Mouse (Mus musculus) c-Kit-positive CD71-negative TER-119-negative erythroid progenitor cells, embryonic 14.5 days (primary cell): ENCODE measurements around the gene Tnfsf14.

Source experiments
- DNase-seq: peaks from one replicate; pipeline ENCODE4 v3.0.0-alpha.2; 2013; ENCODE audit warnings: low read depth

The Tnfsf14 gene

DNA sequence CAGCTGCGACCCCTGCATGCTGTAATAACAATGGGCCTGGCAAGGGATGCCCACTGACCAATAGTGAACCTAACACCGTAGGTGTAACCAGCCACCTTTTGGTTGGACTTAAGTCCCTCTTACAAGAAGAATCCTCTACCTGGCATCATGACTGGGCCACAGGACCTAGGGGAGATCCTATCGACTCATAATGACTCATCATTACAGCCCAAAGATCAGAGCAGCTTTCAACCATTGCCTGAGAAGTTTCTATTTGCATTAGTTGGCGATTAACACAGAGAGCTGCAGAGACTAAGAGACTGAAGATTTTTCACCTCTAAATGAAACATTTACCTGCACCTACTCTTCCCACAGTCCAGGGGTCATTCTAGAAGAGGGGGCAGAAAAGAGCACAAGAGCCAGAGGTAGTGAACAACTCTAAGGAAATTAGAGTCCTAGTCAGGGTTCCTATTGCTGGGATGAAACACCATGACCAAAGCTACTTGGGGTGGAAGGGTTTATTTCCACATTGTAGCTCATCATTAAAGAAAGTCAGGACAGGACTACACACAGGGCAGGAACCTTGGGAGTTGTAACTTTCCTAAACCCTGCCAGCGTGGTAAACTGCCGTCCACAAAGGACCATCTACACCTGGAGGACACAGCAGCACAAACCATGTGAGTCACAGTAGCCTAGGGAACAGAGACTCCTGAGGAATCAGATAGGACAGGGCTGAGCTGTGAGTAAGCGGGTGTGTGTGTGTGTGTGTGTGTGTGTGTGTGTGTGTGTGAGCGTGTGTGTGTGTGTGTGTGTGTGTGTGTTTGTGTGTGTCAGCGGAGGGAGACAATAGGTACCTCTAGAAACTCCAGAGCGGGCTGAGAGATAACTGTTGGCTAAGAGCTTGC, 8.1 kb upstream of the Tnfsf14 start:
- no peak for DNase-seq

DNA sequence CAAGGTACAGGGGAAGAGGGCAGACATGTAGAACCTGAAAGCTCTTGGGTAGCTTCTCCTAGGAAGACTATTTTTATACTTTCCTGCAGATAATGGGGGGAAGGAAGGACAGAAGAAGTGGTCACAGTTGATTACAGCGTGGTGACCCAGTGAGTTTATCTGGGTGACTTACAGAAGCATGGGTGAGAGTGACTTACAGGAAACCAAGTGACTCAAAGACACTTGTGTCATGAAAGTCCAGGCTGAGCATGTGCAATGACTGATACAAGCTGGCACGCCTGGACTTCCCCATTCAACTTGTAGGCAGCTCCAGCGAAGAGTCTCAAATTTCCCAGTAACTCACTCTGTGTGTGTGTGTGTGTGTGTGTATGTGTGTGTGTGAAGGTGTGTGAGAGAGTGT, 4.3 kb upstream of the Tnfsf14 start:
- no peak for DNase-seq

DNA sequence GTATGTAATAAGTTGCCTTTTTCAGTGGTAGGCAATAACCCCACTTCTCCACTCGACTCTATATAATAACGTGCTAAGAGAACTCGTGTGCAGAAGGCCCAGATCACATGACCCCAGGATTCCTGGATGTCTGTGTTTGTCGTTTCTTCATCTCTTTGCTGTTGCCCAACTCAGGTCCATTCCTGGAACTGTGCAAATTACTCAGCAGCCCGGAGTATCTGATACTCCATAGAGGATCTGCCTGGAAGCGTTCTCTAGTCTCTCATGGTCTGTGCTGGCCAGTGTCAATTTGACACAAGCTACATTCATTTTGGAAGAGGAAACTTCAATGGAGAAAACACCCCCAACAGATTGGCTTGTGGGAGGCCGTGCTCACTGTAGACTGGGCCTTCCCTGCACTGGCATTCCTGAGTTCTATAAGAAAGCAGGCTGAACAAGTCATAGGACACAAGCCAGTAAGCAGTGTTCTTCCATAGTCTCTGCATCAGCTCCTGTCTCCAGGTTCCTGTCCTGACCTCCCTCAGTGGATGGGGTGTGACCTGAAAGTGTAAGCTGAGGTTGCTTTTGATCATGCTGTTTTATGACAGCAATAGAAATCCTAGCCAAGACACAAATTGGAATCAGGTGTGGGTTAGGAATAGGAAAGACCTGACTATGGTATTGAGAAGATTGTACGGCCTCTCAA, 1.5 kb upstream of the Tnfsf14 start:
- no peak for DNase-seq

DNA sequence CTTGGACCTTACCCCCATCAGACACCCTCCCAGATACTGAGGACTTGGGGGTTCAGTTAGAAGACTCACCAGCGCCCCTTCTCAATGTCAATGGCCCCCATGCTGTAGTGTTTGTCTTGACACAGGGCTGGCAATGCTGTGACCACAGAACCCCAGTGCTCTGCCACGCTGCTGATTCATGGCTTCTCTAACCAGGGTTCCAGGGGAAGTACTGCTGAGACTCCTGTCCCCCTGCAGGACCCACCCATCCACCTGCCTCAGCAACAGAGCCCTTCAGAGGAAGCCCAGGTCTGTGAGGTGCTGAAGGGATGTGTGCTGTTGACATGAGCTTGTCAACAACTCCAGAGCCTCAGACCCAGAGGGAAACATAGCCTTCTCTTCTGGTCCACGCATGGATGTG, 794 bp upstream of the Tnfsf14 start:
- no peak for DNase-seq

DNA sequence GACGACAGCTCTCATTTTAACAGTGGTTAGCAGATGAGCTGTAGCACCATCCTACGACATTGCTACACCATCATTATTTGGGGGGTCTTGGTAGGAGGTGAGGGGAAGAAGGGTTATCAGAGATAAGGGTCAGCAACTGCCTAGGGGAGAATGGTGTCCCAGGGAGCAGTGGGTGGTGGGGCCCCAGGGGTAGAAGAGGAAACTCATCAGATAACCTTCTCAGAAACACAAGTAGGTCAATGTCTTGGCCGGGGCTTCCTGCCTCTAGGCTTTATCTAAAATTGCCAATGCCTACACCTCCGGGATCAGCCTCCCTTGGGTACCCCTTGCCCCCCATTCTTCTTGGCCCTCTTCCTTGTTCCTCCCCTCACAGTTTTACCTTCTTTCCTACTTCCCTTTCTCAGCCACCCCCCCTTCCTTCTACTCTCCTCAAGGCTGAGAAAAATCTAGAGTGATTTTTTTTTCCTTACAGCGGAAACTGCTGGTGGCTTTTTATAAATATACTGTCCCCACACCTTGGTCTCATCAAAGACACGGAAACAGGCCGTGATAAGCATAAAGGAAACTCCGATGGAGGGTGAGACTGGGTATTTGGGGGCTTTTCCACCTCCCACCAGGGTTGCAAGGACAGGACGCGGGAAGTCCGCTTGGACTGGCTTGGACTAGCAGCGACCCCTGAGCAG, 5.3 kb downstream of the Tnfsf14 start:
- DNase-seq, result no peak

DNA sequence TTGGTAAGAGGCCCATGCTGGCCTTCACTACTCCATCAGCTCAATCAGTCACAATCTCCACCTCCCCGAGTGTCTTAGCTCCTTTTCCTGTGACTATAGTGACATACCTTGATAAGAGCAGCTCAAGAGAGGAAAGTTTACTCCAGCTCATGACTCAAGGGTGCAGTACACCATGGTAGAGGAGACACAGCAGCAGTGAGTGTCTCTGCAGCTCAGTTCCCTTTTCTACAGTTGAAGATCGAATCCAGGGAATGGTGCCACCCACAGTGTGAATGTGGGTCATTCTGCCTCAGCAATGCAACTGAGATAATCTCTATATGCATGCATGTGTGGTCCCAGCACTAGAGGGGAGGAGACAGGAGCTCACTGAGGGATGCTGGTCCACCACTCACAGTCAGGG, 8.3 kb downstream of the Tnfsf14 start:
- DNase-seq, result no peak

DNA sequence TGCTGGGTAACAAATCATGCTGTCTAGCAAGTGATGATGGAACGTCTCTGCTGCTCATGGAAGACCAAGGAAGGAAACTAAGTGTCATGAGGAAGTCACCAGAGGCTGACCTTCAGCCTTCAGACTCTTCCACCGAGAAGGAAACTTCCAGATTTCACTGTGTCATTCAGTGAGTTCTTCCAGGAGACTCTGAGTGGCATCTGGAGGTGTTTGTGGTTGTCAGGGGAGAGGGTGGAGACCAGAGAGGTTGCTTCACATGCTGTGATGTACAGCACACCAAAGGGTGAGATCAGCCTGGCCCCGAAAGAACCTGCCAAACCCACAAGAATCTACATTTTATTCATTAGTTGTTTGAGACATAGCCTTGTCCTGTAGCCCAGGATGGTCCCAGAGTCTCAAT, 11.1 kb downstream of the Tnfsf14 start:
- no peak for DNase-seq

DNA sequence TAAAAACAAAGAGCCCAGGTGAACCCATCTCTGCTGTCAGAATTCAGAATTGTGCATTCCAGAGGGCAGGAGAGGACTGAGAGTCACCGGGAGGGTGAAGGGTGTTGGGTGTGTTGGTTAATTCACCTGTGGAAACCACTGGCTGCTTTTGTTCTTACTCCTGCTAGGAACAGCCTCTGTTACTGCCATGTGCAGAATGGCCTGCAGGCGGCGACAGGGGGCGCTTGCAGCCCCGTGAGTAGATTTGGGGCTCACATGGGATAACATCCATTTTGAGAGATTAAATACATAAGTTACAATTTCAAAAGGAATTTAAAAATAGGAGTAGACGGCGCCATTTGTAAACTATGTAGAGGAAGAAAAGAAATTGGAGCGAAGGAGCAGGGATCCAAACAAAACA, 13.6 kb downstream of the Tnfsf14 start:
- no peak for DNase-seq

DNA sequence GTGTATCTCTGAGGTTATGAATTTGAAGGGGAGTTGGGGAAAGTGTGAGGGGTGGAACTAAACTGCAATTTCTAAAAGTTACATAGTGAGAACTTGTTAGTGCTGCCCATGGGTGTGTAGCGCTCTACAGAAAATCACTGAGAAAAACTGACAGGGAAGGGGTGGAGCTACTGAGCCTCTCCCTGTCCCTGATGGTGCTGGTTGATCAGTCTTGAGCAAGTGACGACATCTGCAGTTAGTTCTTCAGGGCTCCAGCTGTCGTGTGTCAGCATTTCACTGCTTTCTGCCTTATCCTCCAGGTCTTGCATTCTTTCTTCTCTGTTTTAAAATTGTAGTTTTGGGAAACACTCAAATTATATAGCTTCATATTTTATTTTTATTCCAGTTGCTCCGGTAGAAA, 20.6 kb downstream of the Tnfsf14 start:
- DNase-seq, result no peak

DNA sequence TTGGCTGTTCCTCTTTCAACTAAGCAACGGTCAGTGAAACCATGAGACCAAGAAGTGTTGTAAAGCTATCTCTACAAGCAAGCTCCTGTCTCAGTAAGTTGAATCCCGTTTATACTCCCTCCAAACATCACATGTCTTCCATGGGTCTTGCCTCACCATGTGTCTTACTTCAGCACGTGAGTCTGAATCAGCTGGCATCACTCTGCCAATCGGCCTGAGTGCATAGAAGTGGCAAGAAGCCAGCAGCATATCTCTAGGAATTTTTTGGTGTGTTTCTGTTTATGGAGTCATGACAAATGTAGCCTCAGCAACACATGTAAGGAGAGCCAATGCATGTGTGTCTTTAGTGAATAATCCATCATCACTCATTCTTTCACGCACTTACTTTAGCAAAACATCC, 21.6 kb downstream of the Tnfsf14 start:
- DNase-seq, result no peak

DNA sequence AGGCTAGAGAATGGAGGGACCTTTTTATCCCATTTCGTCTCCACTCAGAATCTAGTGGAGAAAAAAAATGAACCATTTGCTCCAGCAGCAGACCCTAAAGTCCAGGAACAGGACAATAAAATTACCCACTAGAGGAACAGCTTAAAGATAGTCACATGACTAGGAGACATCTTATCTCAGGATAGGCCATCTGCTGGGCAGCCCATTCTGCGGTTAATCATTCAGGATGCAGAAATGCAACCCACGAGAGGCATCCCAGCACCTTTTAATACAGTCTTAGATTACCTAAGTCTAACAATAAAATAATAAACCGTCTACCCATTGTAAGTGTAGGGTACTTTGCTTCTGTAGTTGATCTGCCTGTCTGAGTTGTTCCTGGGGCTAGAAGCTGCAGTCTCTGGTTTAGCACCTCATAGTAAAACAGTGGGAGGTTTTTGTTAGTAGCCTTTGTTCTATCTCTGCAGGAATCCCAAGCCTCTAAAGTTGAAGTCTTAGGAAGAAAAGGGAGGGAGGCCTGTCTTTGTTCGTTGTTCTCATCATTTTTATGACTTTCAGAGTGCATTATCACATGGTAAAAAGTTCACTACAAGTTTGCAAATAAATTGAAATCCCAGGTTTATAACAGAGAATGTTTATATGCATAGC, 23.2 kb downstream of the Tnfsf14 start:
- no peak for DNase-seq

DNA sequence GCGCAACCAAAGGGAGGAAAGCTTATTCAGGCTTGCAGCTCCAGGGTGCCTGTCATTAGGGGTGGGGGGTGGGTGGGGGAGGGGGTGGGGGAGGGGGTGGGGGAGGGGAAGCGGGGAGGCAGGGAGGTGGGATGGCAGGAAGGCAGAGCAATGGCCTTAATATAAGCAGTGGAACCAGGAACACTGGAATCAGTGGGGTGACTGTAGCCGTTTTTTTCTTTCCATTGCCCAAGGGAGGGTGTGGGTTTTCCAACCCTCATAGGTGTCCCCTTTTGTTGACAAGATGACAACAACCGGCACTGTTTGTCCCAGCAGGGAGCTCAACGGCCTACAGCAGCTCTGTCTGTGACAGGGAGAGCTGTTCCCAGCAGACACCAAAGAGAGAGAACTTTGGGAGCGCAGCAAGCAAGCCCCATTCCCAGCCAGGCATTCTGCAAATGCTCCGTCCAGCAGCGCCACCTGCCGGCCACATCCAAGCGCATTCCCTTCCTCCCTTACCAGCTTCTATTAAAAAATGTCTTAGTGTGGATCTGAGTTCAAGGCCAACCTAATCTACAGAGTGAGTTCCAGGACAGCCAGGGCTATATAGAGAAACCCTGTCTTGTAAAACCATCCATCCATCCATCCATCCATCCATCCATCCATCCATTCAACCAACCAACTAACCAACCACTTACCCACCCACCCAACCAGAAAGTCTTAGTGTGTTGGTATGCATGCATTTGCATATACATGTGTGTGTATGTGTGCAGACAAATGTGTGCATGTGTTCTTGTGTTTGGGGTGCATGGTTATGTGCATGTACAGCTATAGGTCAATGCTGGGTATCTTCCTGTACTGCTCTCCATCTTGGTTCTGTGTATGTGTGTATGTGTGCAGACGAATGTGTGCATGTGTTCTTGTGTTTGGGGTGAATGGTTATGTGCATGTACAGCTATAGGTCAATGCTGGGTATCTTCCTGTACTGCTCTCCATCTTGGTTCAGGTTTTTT, 26.9 kb downstream of the Tnfsf14 start:
- peak; percentile 56 for DNase-seq

DNA sequence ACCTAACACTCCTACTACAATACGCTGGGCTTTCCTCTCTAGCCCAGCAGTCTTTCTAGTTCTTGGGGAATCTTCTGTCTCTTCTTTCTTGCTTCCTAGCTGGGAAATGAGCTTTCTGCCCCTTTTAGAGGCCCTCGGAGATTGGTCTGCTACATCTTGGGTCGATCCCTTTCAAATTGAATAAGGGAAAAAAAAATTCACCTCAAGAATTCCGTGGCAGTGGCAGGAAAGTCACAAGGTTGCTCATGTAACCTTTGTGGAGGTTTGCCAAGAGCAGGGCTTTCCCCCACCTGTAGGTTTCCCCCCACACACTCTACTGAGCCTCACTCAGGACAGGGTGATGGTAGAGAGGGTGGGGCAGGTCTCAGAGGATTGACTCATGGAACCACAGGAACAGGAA, 40.2 kb downstream of the Tnfsf14 start:
- DNase-seq, result no peak

DNA sequence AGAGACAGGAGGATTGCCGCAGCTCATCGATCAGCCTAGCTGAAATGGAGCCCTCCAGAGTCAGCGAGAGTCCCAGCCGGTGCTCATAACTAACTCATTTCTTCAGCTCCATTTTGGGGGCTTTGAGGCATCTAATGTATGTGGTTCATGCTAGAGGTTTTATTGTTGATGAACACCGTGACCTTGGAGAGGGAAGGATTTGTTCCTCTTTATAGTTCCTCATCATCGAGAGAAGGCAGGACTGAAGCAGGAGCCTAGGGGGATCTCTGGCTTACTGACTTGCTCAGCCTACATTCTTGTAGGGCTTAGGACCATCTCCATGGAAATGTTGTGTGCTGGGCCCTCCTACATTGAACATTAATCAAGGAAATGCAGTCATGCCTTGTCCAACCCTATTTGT, 41.0 kb downstream of the Tnfsf14 start:
- DNase-seq, result no peak

DNA sequence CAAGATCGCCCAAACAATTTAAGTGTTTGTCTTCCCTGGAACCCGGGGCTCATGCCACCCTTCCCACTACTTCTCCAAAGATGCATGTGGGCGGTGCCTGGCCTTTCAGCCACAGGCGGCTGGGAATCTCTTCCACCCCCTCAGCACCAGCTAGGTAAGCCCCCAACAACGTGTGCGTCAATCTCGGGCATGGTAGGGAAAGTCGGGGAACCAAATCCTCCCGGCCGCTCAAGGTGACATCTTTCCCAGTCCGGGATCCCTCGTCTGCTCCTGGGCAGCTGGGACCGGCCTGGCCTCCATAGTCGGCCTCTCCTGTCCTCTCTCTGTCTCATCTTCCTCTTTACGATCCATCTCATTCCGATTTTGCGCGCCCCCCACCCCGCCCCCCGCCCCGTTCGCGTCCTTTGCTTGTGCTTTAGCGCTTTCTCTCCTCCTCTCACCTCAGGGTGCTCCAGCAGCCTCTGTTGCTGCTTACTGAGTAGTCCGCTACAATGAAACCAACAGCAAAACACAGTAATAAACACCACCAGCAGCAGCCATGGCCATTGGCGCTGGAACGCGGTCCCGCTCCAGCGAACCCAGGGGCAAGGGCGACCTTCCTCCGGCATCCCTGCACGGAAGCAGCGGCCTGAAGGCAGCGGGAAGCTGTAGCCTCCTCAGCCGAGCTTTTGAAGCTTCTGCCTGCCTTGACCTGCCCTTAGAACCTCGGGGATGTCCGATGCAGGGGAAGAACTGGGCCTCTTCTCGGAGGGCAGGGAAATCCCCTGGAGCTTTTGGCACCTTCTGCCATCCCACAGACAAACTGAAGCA, 44.8 kb downstream of the Tnfsf14 start, which contains the start of gene Cd70:
Gene Cd70 (minus strand): TSS at position 784 of the 810 bp plus-strand sequence.
- no peak for DNase-seq

DNA sequence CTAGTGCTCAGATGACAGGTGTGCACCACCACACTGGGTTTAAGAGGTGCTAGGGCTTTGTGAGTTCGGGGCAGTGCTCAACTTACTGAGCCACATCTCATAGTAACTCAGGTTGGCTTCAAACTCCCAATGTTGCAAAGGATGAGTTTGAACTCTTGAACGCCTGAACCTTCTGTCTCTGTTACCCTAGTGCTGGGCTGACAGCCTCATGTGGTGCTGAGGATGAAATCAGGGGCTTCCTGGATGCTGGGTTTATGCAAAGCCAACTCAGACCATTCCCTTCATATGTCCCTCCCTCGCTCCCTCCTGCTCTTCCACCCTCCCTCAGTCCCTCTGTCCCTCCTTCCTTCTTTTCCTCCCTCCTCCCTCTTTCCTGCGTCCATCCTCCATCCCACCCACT, 45.6 kb downstream of the Tnfsf14 start:
- DNase-seq, result no peak

DNA sequence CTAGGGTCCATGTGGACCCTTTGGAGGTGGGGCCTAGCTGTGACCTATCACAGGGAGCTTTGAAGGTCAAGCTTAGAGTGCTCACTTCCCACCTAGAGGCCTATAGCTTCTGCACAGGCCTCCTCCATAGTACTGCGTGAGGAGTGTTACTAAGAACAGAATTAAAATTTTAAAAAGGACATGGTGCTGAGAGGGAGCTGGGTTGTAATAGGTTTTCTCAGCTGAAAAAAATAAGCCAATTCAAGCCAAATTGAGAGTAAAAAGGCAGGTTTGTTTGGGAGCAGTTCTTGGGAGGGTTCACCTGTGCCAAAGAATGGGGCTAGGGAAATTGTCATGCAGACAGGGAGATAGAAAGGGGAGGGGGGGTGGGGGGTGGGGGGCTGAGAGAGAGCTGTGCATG, 48.9 kb downstream of the Tnfsf14 start:
- DNase-seq, result no peak

DNA sequence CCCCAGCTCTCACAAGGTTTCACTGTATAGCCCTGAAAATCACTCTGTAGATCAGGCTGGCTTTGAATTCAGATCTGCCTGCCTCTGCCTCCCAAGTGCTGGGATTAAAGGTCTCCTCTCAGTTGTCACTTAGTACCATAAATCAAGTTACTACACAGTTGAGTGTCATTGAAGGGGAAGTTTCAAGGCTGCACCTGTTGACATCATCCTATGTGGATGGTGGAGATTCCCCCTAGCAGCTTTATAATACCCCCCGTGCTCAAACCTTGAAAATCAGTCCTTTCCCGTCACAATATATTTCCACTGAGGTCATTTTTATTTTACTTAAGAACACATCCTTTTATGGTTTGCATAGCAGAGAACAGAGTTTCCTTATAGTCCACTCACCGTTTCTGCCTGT, 50.3 kb downstream of the Tnfsf14 start:
- DNase-seq, result no peak

DNA sequence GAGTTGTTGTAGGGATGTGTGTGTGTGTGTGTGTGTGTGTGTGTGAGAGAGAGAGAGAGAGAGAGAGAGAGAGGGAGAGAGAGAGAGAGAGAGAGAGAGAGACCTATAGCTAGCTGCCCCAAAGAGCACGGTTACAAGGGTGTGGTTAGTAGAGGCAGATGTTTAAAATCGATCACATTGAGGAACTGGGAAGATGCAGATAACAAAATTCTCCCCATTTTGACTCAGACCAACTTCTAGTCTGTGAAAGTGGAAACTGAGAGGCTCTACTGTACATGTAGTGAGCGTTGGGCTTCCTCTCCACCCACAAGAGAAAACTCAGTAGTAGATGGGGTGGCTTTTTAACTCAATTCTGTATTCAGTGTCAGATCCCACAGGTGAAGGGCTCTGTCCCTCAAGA, 54.3 kb downstream of the Tnfsf14 start:
- DNase-seq, result no peak
